Mouse (Mus musculus): ENCODE data around the gene Gm2000.
"Not testable (repeated sequence)": the region's sequence is repeated elsewhere in the genome, so short reads cannot be mapped to it uniquely, and the experiment has no call there.

The Gm2000 gene

GRCm38 (mm10) chr1:156365740-156366139 lies at the start of gene Gm2000:
Gm2000 (plus strand) TSS chr1:156366040.
- ChIA-PET POLR2A (no interaction called here), CTCF (no interaction called here)

DNA sequence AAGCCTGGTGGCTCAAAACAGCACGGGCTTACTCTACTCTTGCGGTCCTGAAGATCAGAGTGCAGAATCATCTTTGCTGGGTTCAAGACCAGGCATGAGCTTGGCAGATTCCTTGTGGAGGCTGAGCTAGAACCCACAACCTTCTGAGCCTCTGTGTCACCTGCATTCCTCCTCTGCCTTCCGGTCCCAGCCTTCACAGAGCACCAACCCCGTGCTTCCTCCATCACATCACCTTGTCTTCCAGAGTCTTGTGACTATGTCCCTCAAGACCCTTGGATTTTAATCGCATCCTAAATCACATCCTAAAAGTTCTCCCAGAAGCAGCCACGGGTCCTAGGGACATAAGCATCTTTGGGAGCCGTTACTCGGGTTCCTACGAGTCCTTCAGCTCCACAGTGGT lies 42.7 kb upstream of the Gm2000 start:
- POLR2A ChIA-PET, result interaction anchor here in 1 of 4 experiments (1.1 kb wide), 1 partner anchor 75 kb away, joined by 3 read pairs; no protein-coding TSS in a partner anchor
- CTCF ChIA-PET, result no interaction called here

GRCm38 (mm10) chr1:156340847-156341246 lies 25.0 kb upstream of the Gm2000 start:
- POLR2A ChIA-PET, result no interaction called here
- CTCF ChIA-PET, result no interaction called here

DNA sequence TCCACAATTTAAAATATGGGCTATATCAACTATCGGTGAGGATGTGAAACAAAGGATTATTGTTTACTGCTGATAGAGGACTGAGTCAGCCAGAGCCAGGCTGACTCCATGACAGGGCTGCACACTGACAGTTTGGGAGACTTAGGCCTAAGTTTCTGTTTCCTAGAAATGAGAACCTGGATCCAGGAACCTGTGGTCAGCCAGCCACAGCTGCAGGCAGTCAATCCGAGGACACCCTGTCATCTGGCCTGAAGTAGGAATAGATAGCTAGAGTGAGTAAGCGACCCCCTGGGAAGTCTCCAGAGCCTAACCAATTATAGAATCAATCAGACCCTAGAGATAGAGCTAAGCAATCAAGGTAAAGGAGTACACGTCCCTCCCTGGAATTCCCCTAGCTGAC lies 21.4 kb upstream of the Gm2000 start:
- ChIA-PET CTCF (no interaction called here), POLR2A (interaction anchor here in 1 of 4 experiments (0.6 kb wide), 1 partner anchor 588 kb away, joined by 3 read pairs; no protein-coding TSS in a partner anchor)

- ChIA-PET CTCF (interaction anchor here in 1 of 4 experiments (0.5 kb wide), 1 partner anchor 166 kb away, joined by 3 read pairs; no protein-coding TSS in a partner anchor), POLR2A (no interaction called here)
Measured at GRCm38 (mm10) chr1:156345633-156346032, 20.2 kb upstream of the Gm2000 start.

DNA sequence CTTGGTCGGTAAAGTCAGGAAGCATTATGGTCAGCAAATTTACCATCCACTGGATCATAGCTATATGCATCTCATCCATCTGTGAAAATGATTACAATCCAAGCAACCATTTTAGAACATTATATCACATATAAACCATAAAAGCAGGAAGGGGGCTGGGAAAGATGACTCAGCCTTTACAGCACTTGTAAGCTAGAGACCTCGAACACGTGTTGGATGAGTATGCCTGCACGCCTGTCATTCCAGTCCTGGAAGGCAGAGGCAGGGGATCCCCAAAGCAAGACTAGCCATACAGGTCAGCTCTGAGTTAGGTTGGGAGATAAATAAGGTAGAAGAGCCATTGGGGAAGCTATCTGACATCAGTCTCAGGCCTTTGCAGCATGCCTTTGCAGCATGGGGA lies 16.8 kb upstream of the Gm2000 start:
- ChIA-PET POLR2A (interaction anchor here in 1 of 4 experiments (0.6 kb wide), 1 partner anchor 98 kb away, joined by 4 read pairs; no protein-coding TSS in a partner anchor), CTCF (no interaction called here)

DNA sequence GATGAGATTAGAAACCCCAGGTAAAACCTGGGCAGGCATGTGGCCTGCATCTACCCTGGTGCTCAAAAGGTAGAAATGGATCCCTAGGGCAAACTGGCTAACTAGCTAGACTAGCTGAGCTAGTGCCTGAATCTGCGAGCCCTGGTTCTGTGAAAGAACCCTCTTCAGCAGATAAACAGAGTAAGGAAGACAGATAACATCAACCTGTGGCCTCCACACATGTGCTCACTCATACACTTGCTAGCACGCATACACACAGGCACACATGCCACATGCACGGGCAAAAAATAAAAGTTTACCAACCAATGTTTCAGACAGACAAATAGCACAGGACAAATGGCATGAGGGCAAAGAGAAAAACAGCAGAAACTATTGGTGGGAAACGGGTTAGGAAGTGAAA lies 15.4 kb upstream of the Gm2000 start:
- ChIA-PET CTCF (no interaction called here), POLR2A (no interaction called here)

- ChIA-PET CTCF (no interaction called here), POLR2A (no interaction called here)
Measured at GRCm38 (mm10) chr1:156352466-156352865, 13.4 kb upstream of the Gm2000 start.

DNA sequence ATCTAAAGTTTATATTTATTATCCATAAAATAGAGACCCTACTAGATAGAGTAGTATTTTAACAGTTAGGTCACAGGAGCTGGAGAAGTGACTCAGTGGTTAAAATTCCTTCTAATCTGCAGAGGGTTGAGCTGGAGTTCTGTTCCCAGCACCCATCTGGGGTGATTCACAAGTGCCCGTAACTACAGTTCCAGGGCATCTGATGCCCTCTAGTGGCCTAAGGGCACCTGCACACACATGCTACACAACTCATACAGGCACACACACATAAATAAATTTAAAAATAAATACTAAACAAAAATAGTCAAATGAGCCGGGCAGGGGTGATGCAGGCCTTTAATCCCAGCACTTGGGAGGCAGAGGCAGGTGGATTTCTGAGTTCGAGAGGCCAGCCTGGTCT lies 15.4 kb downstream of the Gm2000 start:
- CTCF ChIA-PET, result interaction anchor here in 2 of 4 experiments (0.6 to 0.7 kb wide), 2 partner anchors 9 to 296 kb away, joined by 3 read pairs; no protein-coding TSS in a partner anchor
- POLR2A ChIA-PET, result no interaction called here

DNA sequence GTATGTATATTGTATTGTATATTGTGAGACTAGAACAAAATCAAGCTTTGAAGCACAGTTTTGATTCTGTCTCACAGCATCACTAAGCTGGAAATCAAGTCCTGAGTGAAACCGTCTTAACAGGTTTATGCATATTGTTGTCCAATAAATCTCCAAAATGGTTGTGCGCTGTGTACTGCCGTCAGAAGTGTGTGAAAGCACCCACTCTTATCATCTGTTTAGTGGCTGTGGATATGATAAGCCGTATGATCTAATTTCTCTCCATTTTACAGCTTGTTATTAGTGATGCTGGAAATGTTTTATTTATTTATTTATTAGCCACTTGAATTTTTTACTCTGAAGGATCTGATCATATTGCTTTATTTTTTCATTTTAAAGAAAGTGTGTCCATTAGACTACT lies 20.4 kb downstream of the Gm2000 start:
- CTCF ChIA-PET, result no interaction called here
- POLR2A ChIA-PET, result no interaction called here

- CTCF ChIA-PET, result no interaction called here
- POLR2A ChIA-PET, result no interaction called here
Measured at GRCm38 (mm10) chr1:156386880-156387279, 21.0 kb downstream of the Gm2000 start.

GRCm38 (mm10) chr1:156393148-156393547 lies 27.3 kb downstream of the Gm2000 start:
- CTCF ChIA-PET, result no interaction called here
- POLR2A ChIA-PET, result interaction anchor here in 1 of 4 experiments (1.4 kb wide), 1 partner anchor 9 kb away, joined by 3 read pairs; no protein-coding TSS in a partner anchor

GRCm38 (mm10) chr1:156400159-156400558 lies 34.3 kb downstream of the Gm2000 start:
- CTCF ChIA-PET, result interaction anchor here in 2 of 4 experiments (0.5 to 0.7 kb wide), 2 partner anchors 310 to 739 kb away, joined by 3 to 4 read pairs; no protein-coding TSS in a partner anchor
- POLR2A ChIA-PET, result not testable (repeated sequence)

DNA sequence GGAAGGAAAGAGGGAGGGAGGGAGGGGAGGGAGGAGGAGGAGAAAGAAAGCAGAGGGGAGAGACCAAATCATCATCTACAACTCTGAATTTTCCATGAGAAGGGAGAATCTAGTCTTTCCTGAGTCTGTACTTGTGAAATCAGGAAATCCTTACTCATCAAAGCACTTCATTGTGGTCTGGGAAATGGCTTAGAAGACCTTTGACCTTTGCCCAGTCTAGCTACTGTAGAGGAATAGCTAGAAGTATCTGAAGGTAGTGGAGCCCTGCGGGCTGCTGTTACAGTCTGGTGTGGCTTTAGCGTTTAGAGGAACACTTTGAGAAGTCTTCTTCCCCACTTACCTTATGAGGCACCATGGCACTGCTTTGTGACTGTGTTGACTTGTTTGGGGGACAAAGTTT lies 36.7 kb downstream of the Gm2000 start:
- ChIA-PET POLR2A (interaction anchor here in 2 of 4 experiments (0.6 to 1.2 kb wide), 2 partner anchors 9 to 46 kb away, joined by 3 read pairs; no protein-coding TSS in a partner anchor), CTCF (no interaction called here)

GRCm38 (mm10) chr1:156403251-156403650 lies 37.4 kb downstream of the Gm2000 start:
- CTCF ChIA-PET, result no interaction called here
- POLR2A ChIA-PET, result interaction anchor here in 2 of 4 experiments (0.6 to 1.2 kb wide), 5 partner anchors 10 to 595 kb away, joined by 3 read pairs; no protein-coding TSS in a partner anchor

DNA sequence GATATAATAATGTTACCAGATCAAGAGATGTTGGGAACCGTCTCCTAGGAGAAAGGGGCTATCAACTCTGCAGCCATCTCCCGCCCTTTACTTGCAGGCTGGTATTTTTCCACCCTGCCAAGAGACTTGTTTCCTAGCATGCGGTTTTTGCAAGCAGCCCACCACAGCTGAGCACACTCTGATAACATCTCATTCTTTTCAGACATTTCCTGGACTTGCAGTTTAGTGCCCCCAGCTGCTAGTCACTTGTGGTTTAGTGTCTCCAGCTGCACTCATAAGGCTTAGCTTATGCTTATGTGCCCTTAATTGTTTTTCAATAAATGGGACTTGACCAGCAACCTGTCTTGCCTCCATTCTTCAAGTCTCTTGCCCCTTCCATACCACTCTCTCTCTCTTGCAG lies 42.2 kb downstream of the Gm2000 start:
- POLR2A ChIA-PET, result no interaction called here
- CTCF ChIA-PET, result no interaction called here

GRCm38 (mm10) chr1:156408521-156408920 lies 42.7 kb downstream of the Gm2000 start:
- ChIA-PET POLR2A (no interaction called here), CTCF (no interaction called here)
